Mouse (Mus musculus) T-helper 17 cell (primary cell): ENCODE measurements at regions not wholly inside any gene's neighbourhood (a gene's known extent, or its start where the extent isn't known, plus 50 kb on each side); places are given as distances from the start of the nearest gene placed in this dataset.

Source experiments
- in situ Hi-C, 2 experiments: fragments of 300-600 bp; cut with MboI, MseI; formaldehyde crosslinking; loops; 1 replicate in 1 of 2; 2 replicates in 1 of 2; pipeline ENCODE4 v1.15.1; 2025; ENCODE audit warnings: high pct_unique_total_duplicates in 2 of 2

- in situ Hi-C loops: no loop called here
Measured at GRCm38 (mm10) chr14:71486176-71486970, 886.7 kb upstream of the Fam160b2 start.

GRCm38 (mm10) chr14:71475656-71476055, 876.0 kb upstream of the Fam160b2 start:
- in situ Hi-C loops: no loop called here

- in situ Hi-C loops: no loop called here
Measured at GRCm38 (mm10) chr14:71473907-71474306, 874.3 kb upstream of the Fam160b2 start.

DNA sequence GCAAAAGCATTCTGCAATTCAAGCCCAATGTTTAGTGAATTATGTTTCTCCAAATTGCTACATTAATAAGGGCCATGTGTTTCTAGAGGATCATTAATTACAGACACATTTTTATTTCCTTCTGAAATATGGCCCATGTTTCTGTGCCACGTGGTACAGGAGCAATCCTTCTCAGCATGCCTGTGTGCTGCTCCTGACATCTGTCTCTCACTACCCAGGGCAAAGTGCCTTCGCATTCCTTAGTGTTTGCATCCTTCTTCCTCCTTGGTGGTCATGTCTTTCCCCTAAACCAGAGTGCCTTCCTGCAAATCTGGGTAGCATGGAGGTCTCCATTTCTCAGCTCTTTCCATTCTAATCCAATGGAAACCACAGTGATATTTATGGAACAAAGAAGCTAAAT, 832.7 kb upstream of the Fam160b2 start:
- in situ Hi-C loops: no loop called here
